Mouse (Mus musculus): ENCODE data around the gene Stom. TPM values are rescaled to one million over a fixed set of nuclear protein-coding genes. Genes with fewer than 3 reads are reported as not detected.

The Stom gene
- polyA plus RNA-seq, 1 experiment from 2014 or later, result 28.7 TPM

DNA sequence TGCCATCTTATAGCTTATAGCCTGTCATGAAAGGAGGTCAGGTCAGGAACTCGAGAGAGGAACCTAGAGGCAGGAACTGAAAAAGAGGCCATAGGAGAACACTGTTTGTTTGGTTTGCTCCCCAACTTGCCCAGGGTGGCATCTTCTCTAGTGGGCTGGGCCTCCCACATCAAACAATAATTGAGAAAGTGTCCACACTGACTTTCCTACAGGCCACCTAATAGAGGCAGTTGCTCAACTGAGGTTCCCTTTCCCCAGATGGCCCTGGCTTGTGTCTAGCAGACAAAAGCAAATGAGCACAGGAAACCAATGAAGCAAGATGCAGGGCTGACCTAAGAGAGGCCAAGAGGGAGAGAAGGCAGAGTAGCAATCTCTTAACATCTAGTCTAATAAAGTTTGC is 28.6 kb downstream of the Stom start:
- H3K9me3 ChIP-seq (ENCODE audit: control insufficient read depth, low read length), result no peaks in the 10 kb centered on the region
- no peaks in the 10 kb centered on the region for H3K36me3 ChIP-seq (ENCODE audit: control insufficient read depth, insufficient read depth, low read length)
- WGBS, result 76% methylated on average over 1 of the region's 1 CpGs

DNA sequence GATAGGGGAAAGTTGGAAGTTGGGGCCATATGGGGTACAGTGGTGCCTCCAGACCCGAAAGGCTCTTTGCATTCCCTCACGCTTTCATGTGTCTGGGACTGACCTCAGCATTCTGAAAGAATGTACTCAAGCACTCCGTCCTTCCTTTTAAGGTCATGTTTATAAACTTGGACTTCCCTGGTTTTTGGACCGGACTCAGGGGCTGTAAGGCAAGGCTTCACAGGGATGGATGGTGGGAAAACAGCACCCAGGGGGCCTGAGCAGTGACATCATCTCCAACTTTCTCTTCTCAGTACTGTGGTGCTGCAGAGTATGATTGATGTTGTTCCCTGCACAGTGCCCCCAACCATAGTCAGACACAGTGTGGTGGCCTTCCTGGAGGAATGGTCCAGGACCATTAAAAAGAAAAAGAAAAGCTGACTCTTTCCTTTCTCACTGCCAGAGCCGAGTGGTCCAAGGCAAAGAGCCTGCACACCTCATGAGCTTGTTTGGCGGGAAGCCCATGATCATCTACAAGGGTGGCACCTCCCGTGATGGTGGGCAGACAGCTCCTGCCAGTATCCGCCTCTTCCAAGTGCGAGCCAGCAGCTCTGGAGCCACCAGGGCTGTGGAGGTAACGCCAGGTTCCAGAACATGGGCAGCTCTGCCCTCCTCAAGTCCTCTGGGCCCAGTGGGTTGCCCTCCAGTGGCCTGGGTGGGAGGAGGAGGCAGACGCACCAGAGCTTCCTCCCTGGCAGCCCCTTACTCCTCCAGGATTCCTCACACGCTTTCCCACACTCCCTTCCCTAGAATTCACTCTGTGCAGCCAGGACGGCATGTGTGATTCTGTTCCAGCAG is 34.5 kb downstream of the Stom start:
- Histone ChIP-seq H3K9ac (ENCODE audit: low read depth, low read length) (no peak overlapping the region), H3K36me3 (ENCODE audit: control insufficient read depth, insufficient read depth, low read length) (no peaks in the 10 kb centered on the region), H3K4me2 (ENCODE audit: low read length) (no peak overlapping the region), H3K27me3 (replicated peaks; ENCODE audit: control insufficient read depth, insufficient read depth, low read length) (no peaks in the 10 kb centered on the region), H3K4me1 (ENCODE audit: control insufficient read depth, insufficient read depth, low read depth, low read length) (no peaks in the 10 kb centered on the region; the same call in 1 of the 2 replicates), H3K9me3 (ENCODE audit: control insufficient read depth, low read length) (no peaks in the 10 kb centered on the region), H3K4me3 (ENCODE audit: low read length) (no peak overlapping the region), H3K27ac (ENCODE audit: low read depth, low read length) (no peak overlapping the region)
- no peak for ATAC-seq
- 86% methylated on average over 13 of the region's 13 CpGs for WGBS

More for the DNA sequence above, 28.6 kb downstream of the Stom start:
- no peak overlapping the region for H3K27ac ChIP-seq (ENCODE audit: low read depth, low read length)
- no peaks in the 10 kb centered on the region for H3K27me3 ChIP-seq (replicated peaks; ENCODE audit: control insufficient read depth, insufficient read depth, low read length)
- H3K9ac ChIP-seq (ENCODE audit: low read depth, low read length), result no peak overlapping the region
- no peaks in the 10 kb centered on the region for H3K4me1 ChIP-seq (ENCODE audit: control insufficient read depth, insufficient read depth, low read depth, low read length)
- no peak for ATAC-seq
- H3K4me2 ChIP-seq (ENCODE audit: low read length), result no peak overlapping the region
- no peak overlapping the region for H3K4me3 ChIP-seq (ENCODE audit: low read length)

- 92% methylated on average over 2 of the region's 2 CpGs for WGBS
- H3K9ac ChIP-seq (ENCODE audit: low read depth, low read length), result no peak overlapping the region
- H3K4me2 ChIP-seq (ENCODE audit: low read length), result no peak overlapping the region
- H3K4me3 ChIP-seq (ENCODE audit: low read length), result no peak overlapping the region
- no peaks in the 10 kb centered on the region for H3K36me3 ChIP-seq (ENCODE audit: control insufficient read depth, insufficient read depth, low read length)
- no peak for ATAC-seq
- no peaks in the 10 kb centered on the region for H3K27me3 ChIP-seq (replicated peaks; ENCODE audit: control insufficient read depth, insufficient read depth, low read length)
- H3K27ac ChIP-seq (ENCODE audit: low read depth, low read length), result no peak overlapping the region
- no peaks in the 10 kb centered on the region for H3K9me3 ChIP-seq (ENCODE audit: control insufficient read depth, low read length)
- H3K4me1 ChIP-seq (ENCODE audit: control insufficient read depth, insufficient read depth, low read depth, low read length), result no peaks in the 10 kb centered on the region; the same call in 1 of the 2 replicates
Measured at GRCm38 (mm10) chr2:35299437-35299836, 37.3 kb downstream of the Stom start.

DNA sequence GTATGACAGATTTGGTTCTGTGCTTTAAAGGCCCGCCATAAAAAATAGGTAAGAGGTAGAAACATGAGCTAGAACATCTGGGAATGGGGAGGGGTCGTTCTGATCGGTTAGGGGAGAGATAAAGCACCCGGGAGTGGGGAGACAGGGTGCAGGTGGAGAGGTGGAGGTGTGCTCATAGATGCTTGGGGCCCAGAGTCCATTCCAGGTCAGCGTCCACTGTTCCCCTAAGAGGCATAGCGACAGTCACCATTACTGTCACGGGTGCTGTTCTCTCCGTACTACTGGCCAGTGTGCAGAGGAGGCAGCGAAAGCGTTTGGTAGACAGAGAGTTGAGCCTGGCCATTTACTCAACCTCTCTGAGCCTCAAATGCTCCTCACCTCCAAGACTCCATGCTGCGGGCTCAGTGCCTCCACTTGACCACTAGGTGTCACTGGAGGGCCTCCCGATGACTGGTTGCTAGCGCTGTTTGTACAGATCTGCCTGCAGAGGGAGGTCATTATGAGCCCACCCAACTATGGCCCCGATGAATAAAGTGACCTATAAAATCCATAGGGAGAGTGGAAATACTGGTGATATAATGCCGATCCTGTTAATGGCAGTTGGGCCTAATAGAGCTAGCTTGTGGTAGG is 39.0 kb downstream of the Stom start:
- H3K27me3 ChIP-seq (replicated peaks; ENCODE audit: control insufficient read depth, insufficient read depth, low read length), result no peaks in the 10 kb centered on the region
- no peak overlapping the region for H3K4me2 ChIP-seq (ENCODE audit: low read length)
- H3K4me1 ChIP-seq (ENCODE audit: control insufficient read depth, insufficient read depth, low read depth, low read length), result no peaks in the 10 kb centered on the region; the same call in 1 of the 2 replicates
- no peak overlapping the region for H3K27ac ChIP-seq (ENCODE audit: low read depth, low read length)
- no peaks in the 10 kb centered on the region for H3K36me3 ChIP-seq (ENCODE audit: control insufficient read depth, insufficient read depth, low read length)
- 28% methylated on average over 15 of the region's 15 CpGs for WGBS
- H3K9ac ChIP-seq (ENCODE audit: low read depth, low read length), result no peak overlapping the region
- H3K9me3 ChIP-seq (ENCODE audit: control insufficient read depth, low read length), result no peaks in the 10 kb centered on the region
- no peak overlapping the region for H3K4me3 ChIP-seq (ENCODE audit: low read length)
- peak; percentile 81 for ATAC-seq

GRCm38 (mm10) chr2:35293291-35293690 is 43.5 kb downstream of the Stom start:
- H3K27ac ChIP-seq (ENCODE audit: low read depth, low read length), result no peak overlapping the region
- no peak overlapping the region for H3K9ac ChIP-seq (ENCODE audit: low read depth, low read length)
- H3K4me1 ChIP-seq (ENCODE audit: control insufficient read depth, insufficient read depth, low read depth, low read length), result no peaks in the 10 kb centered on the region; the same call in 1 of the 2 replicates
- no peak overlapping the region for H3K4me2 ChIP-seq (ENCODE audit: low read length)
- no peak for ATAC-seq
- H3K9me3 ChIP-seq (ENCODE audit: control insufficient read depth, low read length), result no peaks in the 10 kb centered on the region
- H3K4me3 ChIP-seq (ENCODE audit: low read length), result no peak overlapping the region
- H3K36me3 ChIP-seq (ENCODE audit: control insufficient read depth, insufficient read depth, low read length), result no peaks in the 10 kb centered on the region
- 92% methylated on average over 8 of the region's 8 CpGs for WGBS
- H3K27me3 ChIP-seq (replicated peaks; ENCODE audit: control insufficient read depth, insufficient read depth, low read length), result no peaks in the 10 kb centered on the region

DNA sequence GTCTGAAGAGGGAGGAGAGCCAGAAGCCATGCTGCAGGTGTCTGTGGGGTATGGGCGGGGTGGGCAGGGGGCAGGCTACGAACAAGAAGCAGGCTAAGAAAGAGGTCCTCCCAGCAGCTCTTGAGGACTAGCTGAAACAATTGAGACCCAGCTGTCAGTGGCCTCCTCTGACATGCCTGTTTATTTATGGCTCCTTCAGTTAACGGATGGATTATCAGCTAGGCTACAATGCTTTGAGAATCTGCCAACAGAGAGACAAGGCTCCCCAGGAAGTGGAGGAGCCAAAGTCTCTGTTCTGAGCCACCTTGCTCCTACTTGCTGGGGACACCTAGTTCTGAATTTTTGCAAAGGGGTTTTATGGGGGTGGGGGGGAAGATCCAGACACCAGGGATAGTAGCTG is 44.1 kb downstream of the Stom start:
- Histone ChIP-seq H3K27ac (ENCODE audit: low read depth, low read length) (no peak overlapping the region), H3K9me3 (ENCODE audit: control insufficient read depth, low read length) (no peaks in the 10 kb centered on the region), H3K27me3 (replicated peaks; ENCODE audit: control insufficient read depth, insufficient read depth, low read length) (no peaks in the 10 kb centered on the region), H3K9ac (ENCODE audit: low read depth, low read length) (no peak overlapping the region), H3K36me3 (ENCODE audit: control insufficient read depth, insufficient read depth, low read length) (no peaks in the 10 kb centered on the region), H3K4me3 (ENCODE audit: low read length) (no peak overlapping the region), H3K4me1 (ENCODE audit: control insufficient read depth, insufficient read depth, low read depth, low read length) (no peaks in the 10 kb centered on the region), H3K4me2 (ENCODE audit: low read length) (no peak overlapping the region)
- 57% methylated on average over 3 of the region's 3 CpGs for WGBS
- ATAC-seq, result no peak

DNA sequence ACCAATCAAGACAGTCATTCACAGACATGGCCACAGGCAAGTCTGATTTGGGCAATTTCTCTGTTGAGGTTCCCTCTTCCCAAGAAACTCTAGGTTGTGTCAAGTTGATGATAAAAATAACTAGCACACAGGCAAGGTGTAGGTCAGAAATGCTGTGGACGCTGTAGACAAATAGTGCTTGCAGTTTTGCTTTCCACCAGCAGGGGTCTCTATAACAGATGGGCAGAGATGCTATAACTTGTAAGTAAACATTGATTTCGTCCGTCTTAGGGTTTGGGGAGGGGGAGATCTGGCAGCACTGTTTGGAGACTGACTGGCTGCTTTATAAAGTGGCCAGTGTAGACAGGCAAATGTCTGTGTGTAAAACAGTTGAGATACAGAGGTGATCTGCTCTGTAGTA is 44.9 kb downstream of the Stom start:
- no peaks in the 10 kb centered on the region for H3K9me3 ChIP-seq (ENCODE audit: control insufficient read depth, low read length)
- H3K4me3 ChIP-seq (ENCODE audit: low read length), result no peak overlapping the region
- WGBS, result 24% methylated on average over 3 of the region's 3 CpGs
- H3K9ac ChIP-seq (ENCODE audit: low read depth, low read length), result no peak overlapping the region
- H3K36me3 ChIP-seq (ENCODE audit: control insufficient read depth, insufficient read depth, low read length), result no peaks in the 10 kb centered on the region
- H3K27me3 ChIP-seq (replicated peaks; ENCODE audit: control insufficient read depth, insufficient read depth, low read length), result no peaks in the 10 kb centered on the region
- ATAC-seq, result no peak
- no peaks in the 10 kb centered on the region for H3K4me1 ChIP-seq (ENCODE audit: control insufficient read depth, insufficient read depth, low read depth, low read length)
- no peak overlapping the region for H3K4me2 ChIP-seq (ENCODE audit: low read length)
- H3K27ac ChIP-seq (ENCODE audit: low read depth, low read length), result no peak overlapping the region

- no peak overlapping the region for H3K4me2 ChIP-seq (ENCODE audit: low read length)
- H3K36me3 ChIP-seq (ENCODE audit: control insufficient read depth, insufficient read depth, low read length), result no peaks in the 10 kb centered on the region
- ATAC-seq, result peak; percentile 57
- H3K27me3 ChIP-seq (replicated peaks; ENCODE audit: control insufficient read depth, insufficient read depth, low read length), result no peaks in the 10 kb centered on the region
- H3K9me3 ChIP-seq (ENCODE audit: control insufficient read depth, low read length), result no peaks in the 10 kb centered on the region
- H3K4me3 ChIP-seq (ENCODE audit: low read length), result no peak overlapping the region
- H3K9ac ChIP-seq (ENCODE audit: low read depth, low read length), result no peak overlapping the region
- H3K27ac ChIP-seq (ENCODE audit: low read depth, low read length), result no peak overlapping the region
- H3K4me1 ChIP-seq (ENCODE audit: control insufficient read depth, insufficient read depth, low read depth, low read length), result no peaks in the 10 kb centered on the region
- WGBS, result 39% methylated on average over 13 of the region's 13 CpGs
Measured at GRCm38 (mm10) chr2:35288758-35289635, 47.8 kb downstream of the Stom start.
